Mouse (Mus musculus): ENCODE data around the gene Gm7579. TPM values are rescaled to one million over a fixed set of nuclear protein-coding genes. Genes with fewer than 3 reads are reported as not detected.
"Not testable (repeated sequence)": the region's sequence is repeated elsewhere in the genome, so short reads cannot be mapped to it uniquely, and the experiment has no call there.

The Gm7579 gene
- not detected in 2 replicates for polyA plus RNA-seq (2012; ENCODE audit: insufficient read depth, insufficient read length, missing spikeins)

GRCm38 (mm10) chr7:142211559-142211958, at the start of gene Gm7579:
Gm7579 (plus strand) TSS chr7:142211859.
- no peaks in the 10 kb centered on the region for H3K4me1 ChIP-seq (ENCODE audit: control insufficient read depth, insufficient read depth, low read length)
- no peak for TF ChIP-seq POLR2A (IDR thresholded peaks at IDR 0.05; ENCODE audit: borderline replicate concordance, low read depth, low read length)
- no peak for TF ChIP-seq CTCF (IDR thresholded peaks at IDR 0.05; ENCODE audit: low read depth, low read length)
- no peak within 1 kb of the TSS for H3K4me3 ChIP-seq (ENCODE audit: insufficient read depth, low read length)
- no peak within 1 kb of the TSS for H3K27ac ChIP-seq (ENCODE audit: insufficient read depth, low read depth, low read length)

GRCm38 (mm10) chr7:142165639-142166038, 46.0 kb upstream of the Gm7579 start, which contains the start of gene Gm4553:
Gm4553 (minus strand) TSS chr7:142165739.
- not testable (repeated sequence) for H3K4me3 ChIP-seq (ENCODE audit: insufficient read depth, low read length); H3K4me1 ChIP-seq (ENCODE audit: control insufficient read depth, insufficient read depth, low read length); H3K27ac ChIP-seq (ENCODE audit: insufficient read depth, low read depth, low read length)

GRCm38 (mm10) chr7:142169836-142170235, 41.8 kb upstream of the Gm7579 start:
- no peak overlapping the region for H3K4me3 ChIP-seq (ENCODE audit: insufficient read depth, low read length)
- H3K27ac ChIP-seq (ENCODE audit: insufficient read depth, low read depth, low read length): no peak overlapping the region
- H3K4me1 ChIP-seq (ENCODE audit: control insufficient read depth, insufficient read depth, low read length): no peaks in the 10 kb centered on the region
- TF ChIP-seq CTCF (IDR thresholded peaks at IDR 0.05; ENCODE audit: low read depth, low read length) (no peak), POLR2A (IDR thresholded peaks at IDR 0.05; ENCODE audit: borderline replicate concordance, low read depth, low read length) (no peak)

GRCm38 (mm10) chr7:142175905-142176304, 35.8 kb upstream of the Gm7579 start, which contains the start of gene Krtap5-2:
Krtap5-2 (minus strand) TSS chr7:142176005.
- H3K4me3 ChIP-seq (ENCODE audit: insufficient read depth, low read length); H3K4me1 ChIP-seq (ENCODE audit: control insufficient read depth, insufficient read depth, low read length); H3K27ac ChIP-seq (ENCODE audit: insufficient read depth, low read depth, low read length): not testable (repeated sequence)

- no peak for TF ChIP-seq POLR2A (IDR thresholded peaks at IDR 0.05; ENCODE audit: borderline replicate concordance, low read depth, low read length)
- TF ChIP-seq CTCF (IDR thresholded peaks at IDR 0.05; ENCODE audit: low read depth, low read length): no peak
- no peak overlapping the region for H3K4me3 ChIP-seq (ENCODE audit: insufficient read depth, low read length)
Observed at GRCm38 (mm10) chr7:142178685-142179084, 33.0 kb upstream of the Gm7579 start.

GRCm38 (mm10) chr7:142181021-142181420, 30.6 kb upstream of the Gm7579 start:
- TF ChIP-seq POLR2A (IDR thresholded peaks at IDR 0.05; ENCODE audit: borderline replicate concordance, low read depth, low read length) (no peak), CTCF (IDR thresholded peaks at IDR 0.05; ENCODE audit: low read depth, low read length) (no peak)
- H3K27ac ChIP-seq (ENCODE audit: insufficient read depth, low read depth, low read length): no peak overlapping the region
- no peak overlapping the region for H3K4me3 ChIP-seq (ENCODE audit: insufficient read depth, low read length)

More at GRCm38 (mm10) chr7:142178685-142179084, 33.0 kb upstream of the Gm7579 start:
- Histone ChIP-seq H3K27ac (ENCODE audit: insufficient read depth, low read depth, low read length) (no peak overlapping the region), H3K4me1 (ENCODE audit: control insufficient read depth, insufficient read depth, low read length) (no peaks in the 10 kb centered on the region)

GRCm38 (mm10) chr7:142188156-142188555, 23.5 kb upstream of the Gm7579 start:
- H3K4me1 ChIP-seq (ENCODE audit: control insufficient read depth, insufficient read depth, low read length): no peaks in the 10 kb centered on the region
- H3K27ac ChIP-seq (ENCODE audit: insufficient read depth, low read depth, low read length): no peak overlapping the region
- TF ChIP-seq POLR2A (IDR thresholded peaks at IDR 0.05; ENCODE audit: borderline replicate concordance, low read depth, low read length) (no peak), CTCF (IDR thresholded peaks at IDR 0.05; ENCODE audit: low read depth, low read length) (no peak)
- no peak overlapping the region for H3K4me3 ChIP-seq (ENCODE audit: insufficient read depth, low read length)

More at GRCm38 (mm10) chr7:142181021-142181420, 30.6 kb upstream of the Gm7579 start:
- H3K4me1 ChIP-seq (ENCODE audit: control insufficient read depth, insufficient read depth, low read length): no peaks in the 10 kb centered on the region

- TF ChIP-seq POLR2A (IDR thresholded peaks at IDR 0.05; ENCODE audit: borderline replicate concordance, low read depth, low read length) (no peak), CTCF (IDR thresholded peaks at IDR 0.05; ENCODE audit: low read depth, low read length) (no peak)
- Histone ChIP-seq H3K27ac (ENCODE audit: insufficient read depth, low read depth, low read length) (no peak within 1 kb of the TSS), H3K4me3 (ENCODE audit: insufficient read depth, low read length) (no peak within 1 kb of the TSS), H3K4me1 (ENCODE audit: control insufficient read depth, insufficient read depth, low read length) (no peaks in the 10 kb centered on the region)
Observed at GRCm38 (mm10) chr7:142190289-142190688, 21.4 kb upstream of the Gm7579 start, which contains the start of gene Gm10153. Gm10153 (minus strand) TSS chr7:142190389.

GRCm38 (mm10) chr7:142198748-142199147, 12.9 kb upstream of the Gm7579 start:
- Histone ChIP-seq H3K4me3 (ENCODE audit: insufficient read depth, low read length) (no peak overlapping the region), H3K27ac (ENCODE audit: insufficient read depth, low read depth, low read length) (no peak overlapping the region), H3K4me1 (ENCODE audit: control insufficient read depth, insufficient read depth, low read length) (0 out of 2 replicates have a peak, but pooled peaks cover 2% of the 10 kb centered on the region)
- TF ChIP-seq POLR2A (IDR thresholded peaks at IDR 0.05; ENCODE audit: borderline replicate concordance, low read depth, low read length) (no peak), CTCF (IDR thresholded peaks at IDR 0.05; ENCODE audit: low read depth, low read length) (no peak)

- no peak within 1 kb of the TSS for H3K4me3 ChIP-seq (ENCODE audit: insufficient read depth, low read length)
- 0 out of 2 replicates have a peak, but pooled peaks cover 2% of the 10 kb centered on the region for H3K4me1 ChIP-seq (ENCODE audit: control insufficient read depth, insufficient read depth, low read length)
- no peak for TF ChIP-seq CTCF (IDR thresholded peaks at IDR 0.05; ENCODE audit: low read depth, low read length)
- no peak for TF ChIP-seq POLR2A (IDR thresholded peaks at IDR 0.05; ENCODE audit: borderline replicate concordance, low read depth, low read length)
- no peak within 1 kb of the TSS for H3K27ac ChIP-seq (ENCODE audit: insufficient read depth, low read depth, low read length)
Observed at GRCm38 (mm10) chr7:142201064-142201463, 10.6 kb upstream of the Gm7579 start, which contains the start of gene Krtap5-3. Krtap5-3 (plus strand) TSS chr7:142201364.

GRCm38 (mm10) chr7:142205488-142205887, 6.2 kb upstream of the Gm7579 start:
- Histone ChIP-seq H3K4me3 (ENCODE audit: insufficient read depth, low read length) (no peak overlapping the region), H3K4me1 (ENCODE audit: control insufficient read depth, insufficient read depth, low read length) (no peaks in the 10 kb centered on the region), H3K27ac (ENCODE audit: insufficient read depth, low read depth, low read length) (no peak overlapping the region)
- TF ChIP-seq CTCF (IDR thresholded peaks at IDR 0.05; ENCODE audit: low read depth, low read length): no peak
- no peak for TF ChIP-seq POLR2A (IDR thresholded peaks at IDR 0.05; ENCODE audit: borderline replicate concordance, low read depth, low read length)

GRCm38 (mm10) chr7:142206891-142207290, 4.8 kb upstream of the Gm7579 start:
- H3K4me3 ChIP-seq (ENCODE audit: insufficient read depth, low read length); H3K27ac ChIP-seq (ENCODE audit: insufficient read depth, low read depth, low read length); H3K4me1 ChIP-seq (ENCODE audit: control insufficient read depth, insufficient read depth, low read length): not testable (repeated sequence)

GRCm38 (mm10) chr7:142212136-142212535, 477 bp downstream of the Gm7579 start:
- not testable (repeated sequence) for H3K4me3 ChIP-seq (ENCODE audit: insufficient read depth, low read length); H3K27ac ChIP-seq (ENCODE audit: insufficient read depth, low read depth, low read length); H3K4me1 ChIP-seq (ENCODE audit: control insufficient read depth, insufficient read depth, low read length)

Measured in bone marrow macrophage, adult 2 months (primary cell).